Mouse (Mus musculus) layer of hippocampus, adult 18-20 months (tissue): ENCODE measurements around the gene Cpne8. TPM values are rescaled to one million over a fixed set of nuclear protein-coding genes. Genes with fewer than 3 reads are reported as not detected.
"Not testable (repeated sequence)": the region's sequence is repeated elsewhere in the genome, so short reads cannot be mapped to it uniquely, and the experiment has no call there.

Source experiments
- DNase-seq, 2 experiments: peaks; one replicate each; pipeline ENCODE4 v3.0.0; 2022; ENCODE audit warnings: low spot score in 2 of 2
- total RNA-seq, 2 experiments: library from RNA; stranded (reverse); gene quantifications; 2 replicates each; pipeline ENCODE4 v1.2.3; 2021

Cpne8 gene
- total RNA-seq, 2 experiments from 2014 or later: 30.6 to 32.3 TPM

DNA sequence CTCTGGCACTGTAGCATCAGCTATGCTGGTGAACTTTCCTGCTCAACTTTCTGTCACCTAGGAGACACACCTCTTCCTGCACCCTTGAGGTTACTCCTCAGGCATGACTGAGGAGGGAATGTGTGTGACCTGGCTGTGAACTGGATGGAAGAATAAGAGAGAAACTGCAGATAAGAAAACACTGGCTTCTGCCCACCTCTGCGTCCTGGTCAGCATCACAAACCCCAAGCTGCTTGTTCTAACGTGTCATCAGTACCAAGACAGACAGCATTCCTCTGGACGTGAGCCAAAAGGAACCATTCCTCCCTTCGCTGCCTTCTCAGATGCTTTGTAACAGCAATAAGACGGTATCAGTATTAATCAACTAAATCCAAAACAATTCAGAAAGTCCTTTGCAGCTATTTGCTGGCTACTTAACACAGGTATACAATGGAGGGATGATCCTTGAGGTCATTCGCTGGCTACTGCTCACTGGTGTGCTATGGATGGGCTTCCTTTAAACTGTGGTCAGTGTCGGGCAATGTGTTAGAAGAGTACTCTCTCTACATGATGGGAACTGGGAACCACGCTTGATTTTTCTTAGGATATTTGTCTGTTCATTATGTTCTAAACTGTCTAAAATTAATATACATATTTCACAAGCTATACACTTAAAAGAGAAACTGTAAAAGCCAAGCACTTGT, 63.0 kb downstream of the Cpne8 start:
- DNase-seq: no peak

DNA sequence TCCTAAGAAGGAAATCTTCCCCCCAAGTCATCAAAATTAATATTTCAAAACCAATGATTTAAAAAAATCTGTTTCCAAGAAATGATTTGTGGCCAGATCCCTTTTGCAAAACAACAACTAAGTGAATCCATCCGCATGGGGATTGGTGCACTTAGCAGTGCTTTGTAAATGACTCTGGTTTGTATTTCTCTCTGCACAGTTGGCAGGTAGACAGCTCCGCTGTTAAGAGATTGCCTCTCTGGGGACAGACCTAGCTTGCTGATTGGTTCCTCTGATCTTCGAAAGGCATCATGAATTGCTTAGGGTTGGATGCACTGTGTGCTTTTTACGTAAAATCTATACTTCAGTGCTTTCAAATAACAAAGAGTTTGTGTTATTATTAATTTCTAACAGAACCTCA, 68.5 kb downstream of the Cpne8 start:
- not testable (repeated sequence) for DNase-seq

DNA sequence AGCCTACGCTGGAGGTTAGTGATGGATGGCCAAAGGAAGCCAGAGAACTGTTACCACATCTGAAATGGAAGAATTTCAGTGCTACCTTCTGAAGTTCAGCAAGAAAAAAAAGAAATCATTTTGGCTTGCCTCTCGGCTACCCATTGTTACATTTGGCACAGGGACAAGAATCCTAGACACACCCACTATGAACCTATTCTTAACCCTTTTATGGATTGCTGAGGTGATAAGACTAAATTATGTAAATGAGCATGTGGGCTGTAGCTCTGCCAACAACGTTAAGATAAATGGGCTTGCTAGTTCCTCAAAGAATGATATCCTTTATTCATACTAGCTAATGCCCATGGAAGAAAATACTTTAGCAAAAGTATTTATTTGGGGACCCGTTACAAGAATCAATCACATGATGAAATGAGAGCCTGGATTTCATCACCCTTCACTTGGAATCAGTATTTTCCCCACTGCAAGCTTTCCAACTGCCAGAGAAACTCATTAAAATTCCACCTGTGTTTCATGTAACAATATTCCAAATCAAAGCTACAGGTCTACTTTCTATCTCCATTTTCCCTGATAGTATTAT, 69.3 kb downstream of the Cpne8 start:
- no peak for DNase-seq

DNA sequence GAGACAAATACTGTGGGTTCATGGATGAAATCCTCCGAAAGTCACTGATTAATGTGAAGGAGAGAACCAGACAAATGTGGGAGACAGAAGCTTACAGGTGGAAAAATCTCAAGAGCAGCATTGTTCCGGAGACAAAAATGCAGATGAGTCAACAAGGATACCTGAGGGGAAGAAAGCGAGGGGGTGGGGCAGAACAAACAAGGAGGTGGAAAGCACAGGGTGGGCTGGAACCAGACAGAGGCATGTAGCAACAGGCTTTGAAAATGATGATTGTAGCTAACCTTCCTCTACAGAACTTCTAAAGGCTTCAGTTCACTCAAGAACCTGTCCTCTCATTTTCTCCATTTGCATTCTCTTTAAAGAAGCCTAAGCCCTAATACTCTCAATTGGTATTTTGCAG, 70.9 kb downstream of the Cpne8 start:
- no peak for DNase-seq

DNA sequence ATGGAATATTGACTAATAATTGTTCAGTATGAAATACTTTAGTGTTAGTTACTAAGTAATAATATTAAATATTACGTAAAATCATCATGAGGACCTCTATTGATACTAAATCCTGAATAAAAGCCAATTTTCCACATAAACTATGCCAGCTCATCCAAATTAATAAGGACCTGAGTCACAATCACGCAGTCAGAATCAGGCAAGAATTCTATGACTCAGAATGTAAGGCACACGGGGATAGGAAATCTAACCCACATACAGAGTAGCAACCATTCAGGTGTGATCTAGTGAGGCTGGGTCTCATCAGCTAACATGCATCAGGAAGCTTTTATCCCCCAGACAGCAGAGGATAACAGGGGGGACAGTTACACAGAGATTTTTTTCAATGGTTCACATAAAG, 72.1 kb downstream of the Cpne8 start:
- DNase-seq: no peak

DNA sequence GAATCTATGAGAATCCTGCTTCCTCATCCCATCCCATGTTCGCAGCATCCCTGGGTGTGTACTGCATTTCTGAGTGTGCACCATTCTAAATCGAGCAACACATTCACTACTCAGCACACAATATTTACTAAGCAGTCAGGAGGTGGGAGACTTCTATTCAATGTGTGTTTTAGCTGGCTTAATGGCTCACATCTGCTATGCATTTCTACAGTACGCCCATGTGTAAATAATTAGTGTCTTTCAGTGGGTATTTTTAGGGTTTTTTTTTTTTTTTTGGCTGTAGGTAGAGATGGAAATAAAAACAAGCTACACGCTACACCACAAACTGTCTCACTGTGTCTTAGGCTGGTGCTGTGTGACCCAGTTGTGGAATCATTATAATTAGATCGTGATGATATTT, 75.6 kb downstream of the Cpne8 start:
- DNase-seq: no peak

DNA sequence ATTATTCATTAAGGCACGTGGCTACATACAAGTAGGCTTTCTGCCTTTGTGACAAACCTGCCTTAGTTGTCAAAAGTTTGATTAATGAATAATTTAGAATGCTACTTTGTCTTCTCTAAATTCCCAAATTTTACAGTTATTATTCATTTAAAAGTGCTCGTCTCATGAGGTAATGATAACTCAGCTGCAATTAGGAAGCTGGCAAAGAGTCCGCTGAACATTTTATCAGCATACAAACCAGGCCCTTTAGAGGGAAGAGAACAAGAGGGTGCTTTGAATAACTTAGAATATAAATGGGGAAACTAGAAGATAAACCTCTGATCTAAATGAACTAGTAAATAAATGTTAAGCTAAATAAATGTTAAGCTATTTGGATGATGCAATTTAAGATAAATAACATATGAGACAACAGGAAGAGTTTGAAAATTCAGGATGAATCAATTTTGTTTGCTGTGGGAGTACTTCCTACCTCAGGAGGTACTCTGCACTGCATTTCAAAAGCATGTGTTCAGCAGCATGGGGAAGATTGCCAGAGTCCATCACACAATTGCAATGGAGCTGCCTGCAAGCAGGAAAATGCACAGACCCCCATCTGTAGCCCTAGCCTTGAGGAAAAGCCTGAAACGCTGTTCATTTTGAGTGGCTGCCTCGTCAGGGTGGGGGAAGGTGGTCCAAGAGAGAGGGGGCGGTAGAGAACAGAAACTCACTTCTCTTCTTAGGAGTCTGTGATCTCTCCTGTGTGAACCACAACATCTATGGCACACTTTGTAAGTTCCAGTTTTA, 81.3 kb downstream of the Cpne8 start:
- no peak for DNase-seq

DNA sequence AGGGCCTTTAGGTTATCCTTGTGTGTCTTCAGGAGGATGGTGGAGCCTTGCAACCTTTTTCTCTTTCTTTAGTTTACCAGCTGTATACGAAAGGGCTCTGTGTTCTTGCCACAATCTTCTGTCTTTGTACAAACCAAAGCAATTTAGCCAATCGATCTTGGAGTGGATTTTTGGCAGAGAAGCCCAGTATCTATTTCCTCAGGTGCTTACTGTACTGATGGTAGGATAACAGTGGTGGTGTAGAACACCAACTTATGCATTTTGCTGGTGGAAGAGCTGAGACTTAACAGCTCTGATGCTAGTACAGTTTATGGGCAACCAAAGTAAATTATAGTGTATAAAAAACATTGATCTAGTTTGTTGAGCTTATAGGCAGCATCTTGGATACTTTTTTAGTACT, 83.6 kb downstream of the Cpne8 start:
- no peak for DNase-seq

DNA sequence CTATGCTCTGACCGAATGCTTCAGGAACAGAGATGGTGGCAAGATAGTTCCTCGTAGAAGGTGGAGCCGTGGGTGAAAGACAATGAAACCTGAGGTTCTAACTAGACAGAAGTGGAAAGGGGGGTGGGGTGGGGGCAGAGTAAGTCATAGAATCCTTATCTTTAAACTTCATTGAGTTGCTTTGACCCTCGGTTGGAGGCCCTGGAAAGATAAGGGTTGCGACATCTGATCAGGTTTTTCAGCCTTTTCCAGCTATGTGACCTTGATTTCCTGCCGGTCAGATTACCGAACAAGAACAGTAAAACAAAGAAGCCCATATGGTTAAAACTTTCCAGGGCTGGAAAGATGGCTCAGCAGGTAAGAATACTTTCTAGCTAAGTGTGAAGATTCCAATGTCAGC, 89.6 kb downstream of the Cpne8 start:
- no peak for DNase-seq

DNA sequence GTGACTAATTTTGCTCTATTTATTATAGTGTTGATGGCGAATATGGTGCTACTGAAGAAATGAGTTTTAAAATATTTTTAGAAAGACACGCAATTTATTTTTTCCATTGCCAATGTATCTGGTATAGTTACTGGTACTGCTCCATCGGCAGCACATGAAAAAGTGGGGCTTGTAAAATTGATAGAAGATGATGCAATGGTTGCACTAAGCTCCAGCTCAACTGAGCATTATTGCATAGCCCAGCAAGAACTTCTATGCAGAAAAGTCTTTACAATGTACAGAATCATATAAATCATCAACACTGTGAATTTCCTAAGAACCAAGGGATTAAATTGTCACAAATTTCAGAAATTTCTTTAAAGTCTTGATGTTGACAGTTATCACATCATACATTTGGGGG, 101.8 kb downstream of the Cpne8 start:
- DNase-seq: no peak

DNA sequence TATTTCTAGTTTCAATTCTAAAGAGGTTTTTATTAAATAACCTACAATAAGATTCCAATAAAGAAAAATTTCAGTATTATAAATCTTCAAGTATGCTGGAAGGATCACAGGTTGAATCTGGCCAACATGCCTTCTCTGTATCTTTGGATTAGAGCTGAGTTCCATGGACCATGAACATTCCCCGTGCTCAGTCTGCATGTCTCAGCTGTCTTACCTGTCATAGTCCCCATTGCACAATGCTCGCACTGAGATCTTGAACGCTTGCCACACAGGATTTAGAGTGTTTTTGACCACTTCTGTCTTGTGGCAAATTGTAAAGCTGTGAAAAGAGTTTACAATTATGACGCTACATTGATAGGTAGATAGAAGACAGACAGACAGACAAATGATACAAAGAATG, 110.0 kb downstream of the Cpne8 start:
- no peak for DNase-seq

DNA sequence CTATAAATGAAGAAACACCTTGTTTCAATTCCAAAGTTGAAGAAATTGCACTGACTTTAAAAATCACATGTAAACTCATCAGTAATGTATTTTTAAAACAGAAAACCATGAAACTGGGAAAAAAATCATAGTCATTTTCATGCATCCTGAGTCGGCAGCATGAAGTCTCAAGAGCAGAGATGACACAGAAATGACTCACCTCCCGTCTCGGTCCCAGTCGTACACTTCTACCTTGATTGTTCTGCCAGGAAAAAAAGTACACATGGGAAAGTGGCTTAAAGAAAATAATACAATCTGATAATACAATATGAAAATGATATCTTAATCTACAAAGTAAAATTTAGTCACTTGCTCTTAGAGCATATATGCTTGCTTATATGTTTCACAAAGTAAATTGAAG, 111.2 kb downstream of the Cpne8 start:
- DNase-seq: no peak

DNA sequence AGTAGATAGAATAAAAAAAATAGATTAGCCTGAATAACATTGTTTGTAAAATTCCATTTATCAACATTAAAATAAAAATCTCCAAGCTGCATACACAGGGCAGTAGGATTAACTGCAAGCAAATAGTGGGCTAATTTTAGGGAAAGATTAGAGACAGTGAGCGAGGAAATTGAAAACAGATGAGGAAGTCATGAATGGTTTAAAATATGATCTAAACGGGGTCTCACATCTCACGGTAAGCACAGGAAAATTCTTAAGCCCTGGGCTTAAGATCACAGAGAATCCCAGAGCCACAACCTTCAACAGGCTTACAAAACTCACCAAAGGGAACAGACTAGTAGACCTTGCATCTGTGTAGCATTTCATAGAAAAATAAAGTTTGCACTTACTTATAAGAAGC, 115.2 kb downstream of the Cpne8 start:
- no peak for DNase-seq

DNA sequence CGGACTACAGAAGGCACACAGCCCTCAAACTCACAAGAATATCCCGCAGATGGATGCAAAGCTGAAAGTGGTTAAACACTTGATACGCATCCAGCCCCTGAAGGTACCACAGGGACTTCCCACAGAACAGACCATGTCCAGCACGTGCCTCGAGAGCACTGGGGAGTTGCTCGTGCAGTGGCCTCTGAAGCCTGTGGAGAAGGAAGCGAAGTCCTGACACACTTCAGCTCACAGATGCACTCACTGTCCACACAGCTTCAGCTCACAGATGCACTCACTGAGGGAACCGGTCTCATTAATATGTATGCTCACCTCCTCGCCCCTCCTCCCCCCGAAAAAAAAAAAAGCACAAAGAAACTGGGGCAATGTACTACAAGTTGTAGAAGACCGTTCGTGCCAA, 117.6 kb downstream of the Cpne8 start:
- no peak for DNase-seq

DNA sequence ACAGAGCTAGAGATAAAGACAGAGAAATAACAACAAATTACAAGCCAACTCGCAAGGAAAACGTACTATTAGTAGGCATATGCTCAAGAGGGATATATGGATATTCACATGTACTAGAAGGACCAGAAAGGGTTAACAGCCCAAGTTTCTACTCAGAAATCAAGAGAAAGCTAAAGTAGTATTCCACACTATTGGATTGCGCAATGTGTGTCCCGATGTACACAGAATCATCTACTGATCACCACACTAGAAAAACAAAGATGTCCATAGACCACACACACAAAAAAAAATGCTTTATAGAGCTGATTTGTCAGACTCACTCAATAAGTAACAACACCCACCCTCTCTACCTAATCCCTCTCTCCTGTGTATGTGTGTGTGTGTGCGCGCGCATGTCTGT, 130.6 kb downstream of the Cpne8 start:
- no peak for DNase-seq

DNA sequence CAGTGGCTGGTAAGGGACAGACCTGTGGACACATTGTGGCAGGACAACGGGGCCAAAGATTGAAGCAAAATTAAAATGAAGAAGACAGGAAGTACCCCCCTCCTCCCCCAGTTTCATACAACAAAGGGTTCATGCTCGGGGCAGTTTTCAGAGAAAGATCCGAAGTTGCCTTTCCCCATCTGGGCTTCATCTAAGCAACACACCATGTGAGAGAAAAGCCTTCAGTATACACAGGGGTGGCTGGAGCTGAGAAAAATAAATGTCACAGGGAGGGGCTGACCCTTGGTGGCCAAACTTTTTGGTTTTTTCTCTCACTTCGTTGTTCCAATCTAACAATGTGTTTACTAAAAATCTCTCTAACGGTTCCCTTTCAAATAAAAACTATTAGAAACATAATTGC, 135.8 kb downstream of the Cpne8 start:
- no peak for DNase-seq

DNA sequence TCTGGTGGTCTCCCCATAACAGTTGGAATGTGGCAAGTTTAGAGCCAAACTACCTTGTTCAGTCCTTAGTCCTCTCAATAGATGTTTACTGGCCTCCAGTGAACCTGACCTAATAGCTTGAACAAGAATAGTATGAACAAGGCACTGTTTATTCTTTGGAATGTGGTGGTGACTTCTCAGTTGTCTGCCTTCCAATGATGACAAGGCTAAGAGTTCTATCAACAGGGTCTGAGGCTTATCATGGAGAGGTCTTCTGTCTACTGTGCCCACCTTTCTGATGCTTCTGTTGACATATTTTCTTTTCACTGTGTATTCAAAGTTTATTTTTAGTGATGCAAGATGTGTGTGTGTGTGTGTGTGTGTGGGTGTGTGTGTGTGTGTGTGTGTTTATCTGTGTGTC, 137.1 kb downstream of the Cpne8 start:
- DNase-seq: no peak

DNA sequence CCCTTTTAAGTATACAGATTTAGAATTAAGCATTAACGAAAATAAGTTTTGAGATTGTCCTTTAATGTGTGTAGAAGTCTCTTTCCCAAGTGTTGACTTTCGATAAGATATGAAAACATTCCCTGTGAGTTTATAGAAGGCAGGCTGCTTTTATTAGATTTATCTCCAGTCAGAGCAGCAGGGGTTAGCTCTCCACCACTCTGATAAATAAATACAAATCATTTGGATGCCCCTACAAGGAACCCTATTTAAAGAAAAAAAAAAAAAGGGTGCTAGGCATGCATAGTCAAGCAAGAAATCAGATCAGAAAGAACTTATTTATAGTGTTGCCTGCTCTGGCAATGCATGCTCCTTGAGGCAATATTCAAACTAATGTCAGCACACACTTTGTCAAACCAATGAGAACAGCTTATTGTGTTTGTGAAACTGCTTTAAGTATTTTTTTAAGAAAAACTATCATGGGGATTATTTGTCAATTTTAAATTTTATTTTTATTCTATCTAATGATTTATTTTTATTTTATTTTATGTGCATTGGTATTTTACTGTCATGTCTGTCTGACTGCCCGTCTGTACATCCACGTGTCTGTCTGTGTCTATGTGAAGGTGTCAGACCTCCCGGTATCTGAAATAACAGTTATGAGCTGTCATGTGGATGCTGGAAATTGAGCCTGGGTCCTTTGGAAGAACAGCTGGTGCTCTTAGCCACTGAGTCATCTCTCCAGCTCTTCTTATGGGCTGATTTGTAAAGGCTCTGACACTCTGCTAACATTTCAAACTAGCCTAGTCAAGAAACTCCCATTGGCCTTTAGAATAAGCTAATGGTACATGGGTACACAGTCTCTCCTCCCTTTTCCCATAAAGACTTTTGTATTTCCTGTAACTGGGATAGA, 142.7 kb downstream of the Cpne8 start:
- no peak for DNase-seq

DNA sequence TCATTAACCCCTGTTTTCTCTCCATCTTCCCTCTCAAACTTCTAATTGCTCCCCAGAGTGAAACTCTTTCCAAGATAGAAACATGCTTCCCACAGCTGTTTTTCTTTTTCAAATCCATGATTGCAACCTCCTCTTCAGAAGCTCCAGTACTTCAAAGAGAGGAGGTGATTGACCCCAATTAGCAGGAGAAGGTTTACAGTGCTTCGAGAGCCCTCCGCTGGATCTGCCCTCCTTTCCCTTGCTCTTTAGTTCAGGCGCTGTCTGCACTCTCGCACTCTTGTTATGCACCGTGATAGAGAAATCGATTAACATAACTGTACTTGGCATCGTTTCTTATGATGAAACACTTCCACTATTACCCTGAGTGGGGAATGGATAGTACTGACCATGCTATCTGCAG, 143.5 kb downstream of the Cpne8 start:
- DNase-seq: no peak

DNA sequence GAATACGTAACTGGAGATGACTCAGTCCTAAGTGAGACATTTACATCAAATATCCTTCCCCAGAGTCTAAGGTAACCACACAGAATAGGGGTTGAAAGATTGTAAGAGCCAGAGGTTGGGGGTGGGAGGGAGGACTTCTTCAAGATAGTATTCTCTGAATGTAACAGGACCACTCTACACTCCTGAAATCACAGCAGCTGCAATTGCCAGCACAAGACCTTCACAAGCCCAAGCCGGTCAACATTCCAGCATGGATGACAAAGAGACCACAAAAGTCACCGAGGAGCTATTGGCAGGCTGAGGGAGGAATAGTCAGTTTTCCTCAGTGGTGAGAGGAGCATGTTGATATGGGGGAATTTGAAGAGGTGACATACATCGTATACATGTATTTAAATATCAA, 166.5 kb downstream of the Cpne8 start:
- no peak for DNase-seq

DNA sequence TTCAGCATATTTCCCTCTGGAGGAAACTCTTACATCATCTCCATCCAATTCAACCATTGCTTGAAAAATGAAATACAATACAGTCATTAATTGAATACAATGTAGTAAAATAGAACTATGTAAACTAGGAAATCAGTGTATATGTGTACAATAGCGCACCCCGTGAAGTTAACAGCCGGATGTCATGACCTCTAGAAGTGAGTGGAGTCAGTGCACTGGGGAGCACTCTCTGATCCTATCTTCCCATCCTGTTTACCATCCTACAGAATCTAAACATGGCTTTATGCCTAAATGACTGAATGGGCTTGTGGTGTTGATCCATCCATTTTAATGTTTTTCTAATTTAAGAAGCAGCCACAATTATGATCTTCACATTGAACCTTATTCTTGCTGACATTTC, 182.2 kb downstream of the Cpne8 start:
- no peak for DNase-seq

DNA sequence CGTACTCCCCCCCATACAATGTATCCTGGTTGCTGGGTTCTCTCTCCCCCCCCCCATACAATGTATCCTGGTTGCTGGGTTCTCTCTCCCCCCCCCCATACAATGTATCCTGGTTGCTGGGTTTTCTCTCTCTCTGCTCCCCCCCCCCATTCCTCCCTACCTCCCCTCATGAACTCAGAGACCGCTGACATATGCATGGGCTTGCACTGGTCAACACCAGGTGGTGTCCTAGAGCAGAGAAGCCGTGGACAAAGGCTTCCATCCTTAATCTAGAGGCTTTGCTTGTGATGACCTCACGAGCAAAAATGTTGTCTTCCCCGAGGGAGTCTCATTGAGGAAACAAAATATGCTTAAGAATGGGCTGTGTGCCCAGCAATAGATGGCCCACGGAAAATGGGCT, 187.7 kb downstream of the Cpne8 start:
- DNase-seq: no peak
